Mouse (Mus musculus) cerebellum, adult 2 months (tissue): Measurements from ENCODE around the gene Fzd9. TPM values are rescaled to one million over a fixed set of nuclear protein-coding genes. Genes with fewer than 3 reads are reported as not detected.
A peak's percentile ranks its signal among the peaks of the same experiment; 100 is the strongest.

Source experiments
- DNase-seq, 2 experiments: peaks; one replicate each; pipeline ENCODE4 v3.0.0; 2021
- H3K27ac ChIP-seq: fragments of 200-500 bp; 2 replicates; pipeline ENCODE4 v1.5.1; 2012; ENCODE audit warnings: low read length, control low read depth, inconsistent platforms; ENCODE audit not compliant: insufficient read depth
- H3K27me3 ChIP-seq: fragments of 200-500 bp; 2 replicates; pipeline ENCODE4 v1.6.1; 2012; ENCODE audit warnings: inconsistent platforms, mild to moderate bottlenecking, low read length, moderate library complexity; ENCODE audit not compliant: control insufficient read depth, insufficient read depth
- H3K4me1 ChIP-seq: fragments of 200-500 bp; 2 replicates; pipeline ENCODE4 v1.6.1; 2011; ENCODE audit warnings: low read length; ENCODE audit not compliant: control insufficient read depth, insufficient read depth
- H3K4me3 ChIP-seq: fragments of 200-500 bp; replicated peaks from 2 replicates; pipeline ENCODE3; 2011; ENCODE audit warnings: mild to moderate bottlenecking, low read depth, low read length, control low read depth; ENCODE audit not compliant: insufficient read depth
- CTCF ChIP-seq: fragments of 200-500 bp; IDR thresholded peaks from 2 replicates; pipeline ENCODE4 v1.5.1; 2011; ENCODE audit warnings: low read depth, mild to moderate bottlenecking, control low read depth, low read length, moderate library complexity, borderline replicate concordance; ENCODE audit not compliant: insufficient read depth
- POLR2A ChIP-seq: fragments of 200-500 bp; IDR thresholded peaks from 2 replicates; pipeline ENCODE4 v1.6.1; 2011; ENCODE audit warnings: low read length, control low read depth, borderline replicate concordance; ENCODE audit not compliant: insufficient read depth
- WGBS: fragments of 180-500 bp; shearing (Covaris S2); methylation state at CpG from one replicate; pipeline ENCODE4 v1.1.7; 2018; 5-methylcytosine and 5-hydroxymethylcytosine counted together
- polyA plus RNA-seq: library from polyadenylated mRNA; depleted of rRNA; stranded (reverse); fragments of >200 nt; gene quantifications from 2 replicates; pipeline ENCODE4 v1.2.3, GENCODE M21; 2012; rRNA removed

The Fzd9 gene
- polyA plus RNA-seq, result 8.5 and 10.1 TPM in 2 replicates

- Histone ChIP-seq H3K4me1 (peaks cover 5% of the 10 kb centered on the region; the same call in 1 of the 2 replicates), H3K4me3 (peak within 1 kb of the TSS; percentile 38), H3K27me3 (no peaks in the 10 kb centered on the region; the same call in 1 of the 2 replicates), H3K27ac (no peak within 1 kb of the TSS)
- WGBS, result under 1% methylated on average over 51 of the region's 51 CpGs
- TF ChIP-seq CTCF (no peak), POLR2A (no peak)
- peak; percentile 41 to 62 for DNase-seq
These were observed at the start of gene Fzd9 for GRCm38 (mm10) chr5:135251079-135251454. Gene Fzd9, minus strand, starts transcription at chr5:135251230.

GRCm38 (mm10) chr5:135292001-135292400 lies 41.0 kb upstream of the Fzd9 start:
- no peak for DNase-seq
- 84% methylated on average over 2 of the region's 2 CpGs for WGBS
- Histone ChIP-seq H3K4me1 (no peaks in the 10 kb centered on the region), H3K27me3 (no peaks in the 10 kb centered on the region), H3K27ac (no peak overlapping the region), H3K4me3 (no peak overlapping the region)
- TF ChIP-seq CTCF (no peak), POLR2A (no peak)

- no peaks in the 10 kb centered on the region for H3K27me3 ChIP-seq
- H3K27ac ChIP-seq, result no peak overlapping the region
- WGBS, result 48% methylated on average over 4 of the region's 4 CpGs
- H3K4me3 ChIP-seq, result no peak overlapping the region
- no peak for DNase-seq
- no peak for TF ChIP-seq CTCF
- no peak for TF ChIP-seq POLR2A
- no peaks in the 10 kb centered on the region for H3K4me1 ChIP-seq
These were observed 40.2 kb upstream of the Fzd9 start for GRCm38 (mm10) chr5:135291193-135291592.

DNA sequence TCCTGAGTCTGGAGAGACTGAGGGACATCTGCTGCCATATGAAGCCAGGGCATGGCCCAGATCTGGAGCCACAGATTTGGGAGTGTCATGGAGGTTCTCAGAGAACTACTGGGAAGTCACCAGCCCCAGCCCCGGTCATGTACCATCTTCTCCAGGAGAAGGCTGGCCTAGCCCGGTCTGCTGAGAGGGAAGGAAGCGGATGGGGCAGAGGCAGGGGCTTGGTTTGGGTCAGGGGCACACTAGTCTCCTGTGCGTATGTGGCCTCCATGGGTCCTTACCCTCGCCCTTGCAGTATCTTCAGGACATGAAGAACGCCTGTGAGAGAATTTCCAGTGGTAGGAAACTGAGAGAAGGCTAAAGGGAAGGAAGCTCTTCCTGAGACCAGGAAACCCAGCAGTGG lies 39.7 kb upstream of the Fzd9 start:
- WGBS, result 85% methylated on average over 6 of the region's 6 CpGs
- Histone ChIP-seq H3K4me1 (no peaks in the 10 kb centered on the region), H3K27me3 (no peaks in the 10 kb centered on the region), H3K4me3 (no peak overlapping the region), H3K27ac (no peak overlapping the region)
- TF ChIP-seq POLR2A (no peak), CTCF (no peak)
- no peak for DNase-seq

DNA sequence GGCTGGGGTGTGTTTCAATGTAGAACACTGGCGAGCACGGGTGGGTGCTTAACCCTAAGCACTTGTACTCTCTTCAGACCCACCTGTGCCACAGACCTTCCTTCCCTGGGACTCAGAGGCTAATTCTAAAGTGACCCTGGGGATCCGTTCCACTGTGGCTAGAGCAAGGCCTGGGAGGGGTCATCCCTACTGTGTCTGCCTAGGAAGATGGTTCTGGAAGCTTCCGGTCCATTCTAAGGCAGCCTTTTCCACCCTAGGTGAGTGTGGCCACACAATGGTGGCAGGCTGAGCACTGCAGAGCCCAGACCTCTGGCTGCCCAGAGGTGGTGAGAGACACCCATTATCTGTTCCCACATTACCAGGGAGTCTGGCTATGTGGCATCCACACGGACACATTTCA lies 35.9 kb upstream of the Fzd9 start:
- WGBS, result 78% methylated on average over 5 of the region's 5 CpGs

DNA sequence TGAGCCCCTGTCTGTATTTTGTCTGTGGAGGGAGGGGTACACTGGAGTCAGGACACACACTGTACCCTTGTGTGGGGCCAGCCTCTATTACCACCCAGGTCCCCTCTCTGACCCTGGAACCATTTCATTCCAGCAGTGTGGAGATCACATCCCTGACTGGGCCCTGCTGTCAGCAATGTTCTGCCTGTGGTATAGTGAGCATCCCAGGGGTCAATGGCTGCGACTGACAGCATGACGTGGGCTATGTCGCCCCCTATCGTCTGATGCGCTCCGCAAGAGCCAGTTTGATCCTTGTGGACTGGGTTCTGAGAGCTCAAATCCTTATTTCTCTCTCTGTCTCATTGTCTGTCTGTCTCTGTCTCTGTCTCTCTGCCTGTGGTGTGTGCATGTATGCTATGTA lies 35.2 kb upstream of the Fzd9 start:
- TF ChIP-seq POLR2A, result no peak
- TF ChIP-seq CTCF, result peak; percentile 95
- H3K27me3 ChIP-seq, result no peaks in the 10 kb centered on the region
- no peak overlapping the region for H3K27ac ChIP-seq
- H3K4me3 ChIP-seq, result no peak overlapping the region
- WGBS, result under 1% methylated on average over 6 of the region's 6 CpGs
- DNase-seq, result peak; percentile 70 to 76
- H3K4me1 ChIP-seq, result no peaks in the 10 kb centered on the region

More for the DNA sequence above, 35.9 kb upstream of the Fzd9 start:
- no peak for DNase-seq
- TF ChIP-seq POLR2A (no peak), CTCF (no peak)
- Histone ChIP-seq H3K27me3 (no peaks in the 10 kb centered on the region), H3K4me3 (no peak overlapping the region), H3K4me1 (no peaks in the 10 kb centered on the region), H3K27ac (no peak overlapping the region)

DNA sequence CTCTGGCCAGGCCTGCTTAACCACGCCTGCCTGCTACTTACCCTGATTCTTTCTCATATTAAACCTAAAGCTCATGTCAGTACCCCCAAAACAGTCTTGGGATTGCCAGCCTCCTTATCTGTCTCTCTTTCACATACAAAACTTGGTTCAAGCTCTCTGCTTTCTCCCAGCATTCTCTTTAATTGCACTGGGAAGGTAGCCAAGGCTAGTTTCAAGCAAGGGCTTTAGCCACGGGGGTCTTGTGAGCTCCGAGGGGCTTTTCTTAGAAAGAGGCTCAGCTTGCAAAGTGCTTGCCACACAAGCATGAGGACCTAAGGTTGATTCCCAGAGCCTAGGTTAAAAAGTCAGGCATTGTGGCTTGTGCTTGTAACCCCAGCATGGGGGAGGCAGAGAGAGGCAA lies 34.2 kb upstream of the Fzd9 start:
- H3K4me1 ChIP-seq, result no peaks in the 10 kb centered on the region
- DNase-seq, result no peak
- TF ChIP-seq POLR2A (no peak), CTCF (no peak)
- no peak overlapping the region for H3K27ac ChIP-seq
- H3K27me3 ChIP-seq, result no peaks in the 10 kb centered on the region
- WGBS, result 26% methylated on average over 3 of the region's 3 CpGs
- no peak overlapping the region for H3K4me3 ChIP-seq

DNA sequence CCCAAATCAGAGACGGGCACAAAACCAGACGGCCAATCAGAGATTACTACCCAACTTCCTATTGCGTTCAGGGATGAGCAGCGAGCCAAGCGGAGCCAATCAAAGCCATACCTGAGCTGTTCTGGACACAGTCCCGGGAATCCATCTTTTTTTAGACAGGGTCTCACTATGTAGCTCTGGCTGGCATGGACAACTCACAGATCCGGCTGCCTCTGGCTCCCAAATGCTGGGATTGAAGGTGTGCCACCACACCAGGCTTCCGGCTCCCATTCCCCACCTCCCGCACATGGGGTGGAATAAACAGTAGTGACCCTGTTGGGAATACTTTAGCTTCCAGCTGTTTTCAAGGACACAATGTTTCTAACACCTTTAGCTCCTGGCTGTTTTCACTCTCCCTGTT lies 29.2 kb upstream of the Fzd9 start:
- Histone ChIP-seq H3K4me3 (no peak overlapping the region), H3K4me1 (no peaks in the 10 kb centered on the region), H3K27me3 (no peaks in the 10 kb centered on the region; the same call in 1 of the 2 replicates), H3K27ac (no peak overlapping the region)
- DNase-seq, result no peak
- TF ChIP-seq POLR2A, result no peak
- TF ChIP-seq CTCF, result no peak
- WGBS, result 45% methylated on average over 9 of the region's 9 CpGs
